Mouse (Mus musculus): ENCODE measurements around the gene Cebpzos.

Gene Cebpzos

DNA sequence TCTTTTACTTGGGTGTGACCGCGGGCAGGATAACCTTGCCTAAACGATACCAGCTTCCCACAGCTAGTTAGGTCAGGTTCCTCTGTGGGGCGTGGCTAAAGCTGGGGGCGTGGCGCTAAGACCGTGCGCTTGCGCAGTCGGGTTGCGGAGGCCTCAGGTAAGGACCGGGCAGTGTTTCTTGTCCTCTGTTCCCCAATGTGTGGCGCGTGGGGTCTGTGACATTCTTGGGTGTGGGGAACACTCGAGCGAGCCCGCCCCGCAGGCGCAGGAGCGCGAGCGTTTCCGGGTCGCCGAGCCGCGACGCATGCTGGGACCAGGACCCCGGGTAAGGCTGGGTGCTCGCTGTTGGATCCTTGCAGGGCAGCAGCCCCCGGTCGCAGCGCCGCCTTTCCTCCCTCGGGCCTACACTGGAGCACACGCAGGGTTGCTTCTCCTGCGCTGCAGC lies at the start of gene Cebpzos:
Gene Cebpzos, plus strand, starts transcription at position 132 of the 445 bp plus-strand sequence.
- DNase-seq: peak; percentile 94

DNA sequence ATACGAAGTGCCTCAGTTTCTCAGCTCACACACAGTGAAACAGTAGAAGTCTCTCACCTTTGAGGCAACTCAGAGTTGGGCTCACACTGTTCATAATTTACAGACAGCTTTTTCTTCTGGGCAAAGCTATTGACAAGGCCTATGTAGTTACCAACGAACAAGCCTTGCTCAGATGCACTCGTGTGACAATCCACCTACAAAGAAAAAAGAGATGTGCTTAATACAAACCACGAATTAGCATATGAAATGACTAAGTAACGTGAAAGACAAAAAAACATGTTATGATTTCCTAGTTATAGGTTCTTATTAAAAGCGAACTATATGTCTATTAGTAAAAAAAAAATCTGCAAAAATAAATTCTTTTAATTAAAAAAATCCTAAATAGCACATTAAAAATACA lies 42.4 kb upstream of the Cebpzos start:
- DNase-seq: no peak

- no peak for DNase-seq
Measured at GRCm38 (mm10) chr17:78881878-78882304, 34.4 kb upstream of the Cebpzos start.

- DNase-seq: peak; percentile 89
Measured at GRCm38 (mm10) chr17:78882401-78883112, 33.7 kb upstream of the Cebpzos start, which contains the start of gene Eif2ak2. TSS of gene Eif2ak2 (minus strand) at chr17:78882573.

DNA sequence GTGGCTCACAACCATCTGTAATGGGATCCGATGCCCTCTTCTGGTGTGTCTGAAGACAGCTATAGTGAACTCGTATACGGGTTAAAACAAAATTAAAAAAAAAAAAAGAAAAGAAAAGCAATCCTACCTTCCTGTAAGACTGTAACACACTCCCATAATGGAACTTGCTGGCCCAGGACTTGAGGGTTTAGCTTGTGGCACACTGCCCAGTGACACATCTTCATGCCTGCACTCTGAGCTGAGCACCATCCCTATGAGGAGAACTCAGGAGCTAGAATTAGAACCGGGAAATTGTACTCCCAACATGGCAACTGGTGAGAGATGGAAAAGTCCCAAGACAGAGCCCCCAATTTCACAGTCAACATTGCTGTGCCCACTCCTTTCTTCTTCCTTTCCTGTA lies 33.0 kb upstream of the Cebpzos start:
- DNase-seq: no peak

DNA sequence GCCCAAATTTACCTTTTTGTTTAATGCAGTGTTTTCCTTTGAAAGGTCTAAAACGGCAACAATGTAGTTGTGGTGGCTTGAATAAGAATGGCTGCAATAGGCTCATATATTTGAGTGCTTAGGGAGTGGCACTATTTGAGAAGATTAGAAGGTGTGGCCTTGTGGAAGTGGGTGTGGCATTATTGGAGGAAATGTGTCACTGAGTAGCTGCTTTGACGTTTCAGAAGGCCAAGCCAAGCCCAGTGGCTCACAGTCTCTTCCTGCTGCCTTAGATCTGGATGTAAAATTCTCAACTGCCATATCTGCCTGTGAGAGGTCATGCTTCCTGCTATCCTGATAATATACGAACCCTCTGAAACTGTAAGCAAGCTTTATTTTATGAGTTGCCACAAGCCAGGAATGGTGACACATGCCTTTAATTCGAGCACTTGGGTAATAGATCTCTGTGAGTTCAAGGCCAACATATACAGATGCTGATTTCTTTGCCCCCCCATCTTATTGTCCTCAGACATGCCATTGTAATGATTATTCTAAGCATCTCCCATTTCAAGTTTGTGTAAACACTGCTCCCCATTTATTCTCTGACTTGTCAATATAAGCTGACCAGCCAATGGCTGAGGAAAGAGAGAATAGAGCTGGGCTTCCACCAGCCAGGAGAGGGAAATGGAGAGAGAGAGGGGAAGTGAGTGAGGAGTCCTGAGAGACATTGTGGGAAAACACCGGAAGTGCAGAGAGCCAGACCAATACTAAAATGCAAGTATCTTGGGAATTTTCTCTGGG lies 30.8 kb upstream of the Cebpzos start:
- DNase-seq: no peak

DNA sequence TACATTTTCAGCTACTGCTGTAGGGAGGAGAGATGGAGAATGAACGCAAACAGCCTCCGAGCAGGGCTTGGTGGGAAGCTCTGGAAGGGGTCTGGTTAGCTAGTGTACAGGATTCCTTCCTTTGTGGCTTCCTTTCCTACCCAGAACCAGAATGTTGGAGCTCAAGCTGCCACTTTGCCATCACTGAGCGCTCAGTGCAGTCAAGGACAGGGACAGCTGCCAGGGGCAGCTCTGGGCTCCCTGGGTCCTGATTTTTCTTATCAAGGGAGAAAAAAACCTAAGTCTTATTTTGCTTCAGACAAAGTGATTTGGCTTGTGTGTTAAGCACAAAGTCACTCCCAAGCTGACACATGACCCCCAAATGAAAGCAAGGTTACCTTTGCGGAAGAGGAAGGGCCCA lies 27.7 kb upstream of the Cebpzos start:
- DNase-seq: no peak

DNA sequence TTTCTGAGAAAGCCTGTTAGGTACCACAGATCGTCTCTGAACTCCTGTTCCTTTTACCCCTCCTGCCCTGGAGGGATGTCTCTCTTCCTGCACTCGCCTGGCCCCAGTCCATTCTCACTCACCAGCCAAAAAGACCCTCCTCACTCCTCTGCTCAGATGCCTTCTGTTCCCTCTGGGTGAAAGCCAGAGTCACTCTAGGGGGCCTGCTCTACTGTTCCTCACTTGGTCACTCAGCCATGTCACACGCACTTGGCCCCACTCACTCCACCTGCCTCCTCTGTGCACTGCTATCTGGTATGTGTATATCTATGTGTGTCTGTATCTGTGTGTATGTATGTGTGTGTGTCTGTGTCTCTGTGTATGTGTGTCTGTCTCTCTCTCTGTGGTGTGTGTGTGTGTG lies 27.1 kb upstream of the Cebpzos start:
- DNase-seq: no peak

- no peak for DNase-seq
Measured at GRCm38 (mm10) chr17:78891020-78891419, 25.3 kb upstream of the Cebpzos start.

GRCm38 (mm10) chr17:78894991-78895390 lies 21.3 kb upstream of the Cebpzos start:
- DNase-seq: no peak

GRCm38 (mm10) chr17:78895394-78895793 lies 20.9 kb upstream of the Cebpzos start:
- DNase-seq: peak; percentile 51

- DNase-seq: no peak
Measured at GRCm38 (mm10) chr17:78903158-78903557, 13.1 kb upstream of the Cebpzos start.

- DNase-seq: no peak
Measured at GRCm38 (mm10) chr17:78906892-78907291, 9.4 kb upstream of the Cebpzos start, which contains the start of gene Sult6b1. TSS of gene Sult6b1 (minus strand) at chr17:78906992.

DNA sequence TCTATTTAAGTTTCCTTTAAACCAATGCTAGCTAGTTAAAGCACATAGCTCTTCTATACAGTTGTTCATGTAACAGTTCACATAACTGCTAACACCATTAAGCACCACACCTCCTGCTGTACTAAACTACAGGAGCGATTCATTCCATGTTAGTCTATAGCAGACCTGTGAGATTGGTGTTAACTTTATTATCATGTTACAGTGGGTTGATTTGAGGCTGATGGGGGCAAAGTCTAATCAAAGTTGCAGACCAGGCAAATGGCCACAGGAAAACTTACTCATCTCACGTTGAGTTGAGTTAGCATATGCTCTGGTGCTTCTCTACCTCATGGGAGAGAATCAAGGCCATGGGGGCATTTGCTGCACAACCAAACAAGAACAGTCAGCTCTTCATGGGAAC lies 6.9 kb upstream of the Cebpzos start:
- DNase-seq: no peak

- no peak for DNase-seq
Measured at GRCm38 (mm10) chr17:78912861-78913281, 3.4 kb upstream of the Cebpzos start.

- DNase-seq: no peak
Measured at GRCm38 (mm10) chr17:78913921-78914320, 2.4 kb upstream of the Cebpzos start.

DNA sequence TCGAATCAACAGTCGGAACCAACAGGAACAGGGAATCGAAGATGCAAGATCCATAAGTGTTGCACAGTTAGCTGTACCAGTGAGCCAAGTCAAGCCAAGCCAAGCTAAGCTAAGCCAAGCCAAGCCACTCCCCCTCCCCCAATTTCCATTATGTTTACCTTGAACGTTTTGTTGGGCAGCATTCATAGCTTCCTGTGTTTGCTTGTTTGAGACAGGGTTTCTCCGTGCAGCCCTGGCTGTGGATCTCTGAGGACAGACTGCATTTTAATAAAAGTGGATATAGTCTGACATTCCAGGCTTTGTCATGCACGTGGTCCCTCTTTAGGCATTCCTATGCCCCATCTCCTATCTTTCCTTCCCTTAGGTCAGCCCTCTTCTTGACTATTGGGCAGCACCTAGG lies 528 bp upstream of the Cebpzos start:
- no peak for DNase-seq

DNA sequence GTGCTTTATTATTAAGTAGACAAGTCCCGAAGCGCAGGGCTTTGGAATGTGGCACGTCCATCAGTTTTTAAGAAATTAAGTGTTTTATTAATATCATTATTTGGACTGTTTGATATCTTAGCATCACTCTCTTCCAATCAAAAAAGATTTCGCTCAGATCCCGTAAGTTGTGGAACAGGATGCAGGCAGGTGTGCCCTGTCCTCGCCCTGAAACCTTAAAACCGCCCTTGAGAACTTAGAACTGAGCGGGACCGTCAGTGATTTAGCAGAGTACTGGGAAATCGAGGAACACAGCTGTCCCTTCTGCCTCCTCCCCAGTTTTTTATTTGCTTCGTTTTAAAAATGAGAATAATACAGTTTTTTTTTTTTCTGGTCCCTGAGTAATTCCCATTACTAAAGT lies 599 bp downstream of the Cebpzos start:
- no peak for DNase-seq

- no peak for DNase-seq
Measured at GRCm38 (mm10) chr17:78917696-78918095, 1.4 kb downstream of the Cebpzos start.

DNA sequence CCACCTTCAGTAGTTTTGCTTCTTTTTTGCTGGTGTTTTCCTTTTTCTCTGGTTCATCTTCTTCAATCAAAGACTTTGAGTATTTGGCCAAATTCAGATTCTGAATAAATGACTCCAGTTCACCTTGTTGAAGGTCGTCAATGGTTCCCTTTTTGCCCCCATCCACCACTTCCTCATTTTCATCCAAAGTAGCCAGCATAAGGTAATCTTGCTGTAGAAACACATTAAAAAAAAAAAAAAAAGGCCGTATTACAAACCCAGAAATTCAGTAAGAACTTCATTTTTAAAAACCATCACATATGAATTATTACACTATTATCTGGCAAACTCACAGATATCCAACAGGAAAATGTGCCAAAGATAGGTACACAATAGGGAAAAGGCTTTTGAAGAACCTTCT lies 19.6 kb downstream of the Cebpzos start:
- no peak for DNase-seq

GRCm38 (mm10) chr17:78936466-78937228 lies 20.3 kb downstream of the Cebpzos start, which contains the start of the genes Cebpz and Ndufaf7:
TSS of gene Cebpz (minus strand) at chr17:78937066.
TSS of gene Ndufaf7 (plus strand) at chr17:78937136.
- DNase-seq: peak; percentile 98

DNA sequence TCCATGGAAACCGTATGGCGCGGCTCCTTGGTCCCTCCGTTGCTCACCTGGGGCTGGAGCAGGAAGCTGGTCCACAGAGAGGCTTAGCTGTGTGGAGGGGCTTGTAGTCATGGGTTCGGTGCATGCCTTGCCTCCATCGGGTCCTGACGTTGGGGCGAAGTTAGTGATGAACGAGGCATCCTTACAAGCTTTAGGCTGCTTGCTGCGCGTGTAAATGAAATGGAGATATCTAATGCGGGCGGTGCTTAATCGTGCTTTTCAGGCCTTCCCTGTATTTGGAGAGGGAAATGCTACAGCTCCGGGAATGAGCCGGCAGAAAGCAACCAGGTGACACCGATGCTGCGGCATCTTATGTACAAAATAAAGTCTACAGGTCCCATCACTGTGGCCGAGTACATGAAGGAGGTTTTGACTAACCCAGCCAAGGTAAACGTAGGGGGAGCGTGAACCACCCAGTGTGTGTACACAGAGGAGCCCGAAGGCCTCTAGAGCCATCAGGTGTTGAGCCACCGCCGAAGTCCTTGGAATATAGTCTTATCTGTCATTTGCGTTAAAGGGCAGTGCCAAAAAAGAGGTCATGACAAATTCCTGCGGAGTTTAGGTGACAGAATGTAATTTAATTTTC lies 21.0 kb downstream of the Cebpzos start:
- no peak for DNase-seq

- no peak for DNase-seq
Measured at GRCm38 (mm10) chr17:78938927-78939326, 22.6 kb downstream of the Cebpzos start.
